Mouse (Mus musculus) liver, postnatal 0 days (tissue): ENCODE measurements around the gene Triml1. TPM values are rescaled to one million over a fixed set of nuclear protein-coding genes. Genes with fewer than 3 reads are reported as not detected.

Source experiments
- ATAC-seq: fragments of 200-750 bp; cut with Nextera tagmentation; 2 replicates; pipeline ENCODE4 v1.8.0; 2017; ENCODE audit warnings: mild to moderate bottlenecking, moderate library complexity
- DNase-seq: peaks from one replicate; pipeline ENCODE4 v3.0.0-alpha.2; 2016
- H3K27ac ChIP-seq: fragments of 300-500 bp; sonication (generic); 2 replicates; pipeline ENCODE4 v1.5.1; 2014; ENCODE audit warnings: antibody characterized with exemption, moderate library complexity, mild to moderate bottlenecking, low read depth
- H3K27me3 ChIP-seq: fragments of 300-500 bp; sonication (generic); 2 replicates; pipeline ENCODE4 v1.6.1; 2014; ENCODE audit warnings: low read length, control low read depth, mixed read lengths; ENCODE audit not compliant: insufficient read depth
- H3K36me3 ChIP-seq: fragments of 300-500 bp; sonication (generic); replicated peaks from 2 replicates; pipeline ENCODE4 v1.6.1; 2014; ENCODE audit warnings: mild to moderate bottlenecking, control low read depth, low read length, moderate library complexity, mixed read lengths; ENCODE audit not compliant: insufficient read depth
- H3K4me1 ChIP-seq: fragments of 300-500 bp; sonication (generic); 2 replicates; pipeline ENCODE4 v1.6.1; 2014; ENCODE audit warnings: antibody characterized with exemption, mild to moderate bottlenecking, control low read depth; ENCODE audit not compliant: insufficient read depth
- H3K4me2 ChIP-seq: fragments of 300-500 bp; sonication (generic); 2 replicates; pipeline ENCODE4 v1.6.1; 2014; ENCODE audit warnings: low read depth, mild to moderate bottlenecking, low read length, moderate library complexity, mixed read lengths
- H3K4me3 ChIP-seq: fragments of 300-500 bp; sonication (generic); 2 replicates; pipeline ENCODE4 v1.5.1; 2014; ENCODE audit warnings: low read depth, low read length
- H3K9ac ChIP-seq: fragments of 300-500 bp; sonication (generic); replicated peaks from 2 replicates; pipeline ENCODE4 v1.6.1; 2014; ENCODE audit warnings: mild to moderate bottlenecking, moderate library complexity
- H3K9me3 ChIP-seq: fragments of 300-500 bp; sonication (generic); 2 replicates; pipeline ENCODE4 v1.6.1; 2016; ENCODE audit warnings: mild to moderate bottlenecking, control low read depth, low read length, mixed read lengths
- CTCF ChIP-seq: sonication (generic); IDR thresholded peaks from 2 replicates; pipeline ENCODE4 v1.5.1; 2016; ENCODE audit warnings: antibody characterized with exemption, low read depth
- EP300 ChIP-seq: IDR thresholded peaks from 2 replicates; pipeline ENCODE4 v1.6.1; 2016; ENCODE audit warnings: antibody characterized with exemption, low read depth, mild to moderate bottlenecking
- WGBS: fragments of 180-500 bp; shearing (Covaris S2); extraction: QIAGEN DNeasy Blood & Tissue Kit; methylation state at CpG from one replicate; pipeline ENCODE4 v1.1.7; 2014; ENCODE audit not compliant: insufficient replicate concordance; 5-methylcytosine and 5-hydroxymethylcytosine counted together
- polyA plus RNA-seq: library from polyadenylated mRNA; unstranded; fragments of >200 nt; fragmentation: Nextera tagmentation; extraction: Ambion mirVana; gene quantifications from 2 replicates; pipeline ENCODE4 v1.2.1, GENCODE M21; 2015

Gene Triml1
- polyA plus RNA-seq = not detected in 2 replicates

DNA sequence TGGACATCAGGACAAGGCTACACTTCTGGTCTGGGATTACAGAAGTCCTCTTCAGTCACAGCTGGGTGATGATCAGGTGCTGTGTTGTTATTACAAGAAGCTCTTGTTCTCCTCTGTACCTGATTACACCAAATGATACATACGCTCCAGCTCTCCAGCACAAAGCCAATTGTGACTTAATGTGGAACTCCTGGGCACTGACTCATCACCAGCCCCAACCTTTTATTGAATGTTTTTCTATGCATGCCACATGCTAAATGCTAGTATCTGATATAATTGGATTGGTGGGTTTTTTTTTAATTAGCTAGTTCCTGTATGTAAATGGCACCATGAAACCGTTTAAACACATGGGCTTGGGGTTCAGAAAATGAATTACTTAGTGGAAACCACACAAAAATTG lies at the start of gene Triml1:
Triml1 (minus strand) TSS at position 101 of the 400 bp plus-strand sequence.
- H3K9me3 ChIP-seq = no peaks in the 10 kb centered on the region
- H3K36me3 ChIP-seq = no peaks in the 10 kb centered on the region
- H3K4me2 ChIP-seq = no peak within 1 kb of the TSS
- 55% methylated on average over 2 of the region's 2 CpGs for WGBS
- H3K27me3 ChIP-seq = no peaks in the 10 kb centered on the region
- DNase-seq = no peak
- H3K27ac ChIP-seq = no peak within 1 kb of the TSS
- no peaks in the 10 kb centered on the region for H3K4me1 ChIP-seq
- no peak within 1 kb of the TSS for H3K4me3 ChIP-seq
- ATAC-seq = no peak
- TF ChIP-seq EP300 = no peak
- no peak within 1 kb of the TSS for H3K9ac ChIP-seq

DNA sequence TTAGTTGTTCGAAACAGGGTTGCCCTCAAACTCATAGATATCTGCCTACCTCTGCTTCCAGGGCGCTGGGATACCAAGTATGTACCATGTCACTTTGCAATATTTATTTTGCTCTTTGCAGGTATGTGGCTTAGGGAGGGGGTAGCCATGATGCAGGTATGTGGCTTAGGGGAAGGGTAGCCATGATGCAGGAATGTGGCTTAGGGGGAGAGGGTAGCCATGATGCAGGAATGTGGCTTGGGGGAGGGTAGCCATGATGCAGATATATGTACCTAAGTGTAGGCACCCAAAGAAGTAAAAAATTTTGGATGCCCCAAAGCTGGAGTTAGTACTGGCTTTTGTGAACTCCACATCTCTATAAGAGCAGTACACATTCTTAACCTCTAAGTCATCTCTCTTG lies 41.0 kb upstream of the Triml1 start:
- WGBS = 73% methylated on average over 2 of the region's 2 CpGs
- H3K4me3 ChIP-seq = no peak overlapping the region
- ATAC-seq = no peak

DNA sequence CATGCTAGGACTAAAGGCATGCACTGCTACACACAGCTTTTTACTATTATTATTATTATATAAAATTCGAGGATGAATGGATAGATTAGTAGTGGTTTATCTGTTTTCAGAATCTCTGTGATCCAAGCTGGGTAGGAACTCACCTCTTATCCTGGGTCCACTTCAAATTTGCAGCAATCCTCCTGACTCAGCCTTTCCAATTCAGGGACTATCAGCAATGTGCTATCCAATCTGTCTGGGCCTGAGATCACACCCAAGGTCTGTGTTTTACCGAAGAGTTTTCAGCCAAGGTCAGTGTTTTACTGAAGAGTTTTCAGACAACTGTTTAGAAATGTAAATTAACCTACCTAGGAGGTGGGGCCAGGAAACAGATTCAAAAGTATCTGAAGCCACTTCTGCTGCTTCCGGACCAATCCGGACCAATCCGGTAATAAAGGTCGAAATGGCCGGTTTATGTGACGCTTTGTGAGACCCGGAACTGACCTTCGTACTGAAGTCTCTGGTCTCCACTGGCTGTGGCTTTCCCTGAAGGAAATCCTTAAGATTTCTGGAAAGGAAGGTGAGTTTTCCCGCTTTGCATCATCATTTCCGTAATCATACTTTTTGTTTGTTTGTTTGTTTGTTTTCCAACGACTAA lies 38.9 kb upstream of the Triml1 start, which contains the start of gene Triml2:
Triml2 (plus strand) TSS at position 488 of the 637 bp plus-strand sequence.
- WGBS = 84% methylated on average over 13 of the region's 13 CpGs
- ATAC-seq = no peak

More for the DNA sequence above, 41.0 kb upstream of the Triml1 start:
- Histone ChIP-seq H3K4me2 (no peak overlapping the region), H3K4me1 (no peaks in the 10 kb centered on the region), H3K9me3 (no peaks in the 10 kb centered on the region; the same call in 1 of the 2 replicates), H3K27me3 (no peaks in the 10 kb centered on the region), H3K27ac (no peak overlapping the region), H3K36me3 (no peaks in the 10 kb centered on the region), H3K9ac (no peak overlapping the region)
- DNase-seq = no peak
- TF ChIP-seq CTCF (no peak), EP300 (no peak)

DNA sequence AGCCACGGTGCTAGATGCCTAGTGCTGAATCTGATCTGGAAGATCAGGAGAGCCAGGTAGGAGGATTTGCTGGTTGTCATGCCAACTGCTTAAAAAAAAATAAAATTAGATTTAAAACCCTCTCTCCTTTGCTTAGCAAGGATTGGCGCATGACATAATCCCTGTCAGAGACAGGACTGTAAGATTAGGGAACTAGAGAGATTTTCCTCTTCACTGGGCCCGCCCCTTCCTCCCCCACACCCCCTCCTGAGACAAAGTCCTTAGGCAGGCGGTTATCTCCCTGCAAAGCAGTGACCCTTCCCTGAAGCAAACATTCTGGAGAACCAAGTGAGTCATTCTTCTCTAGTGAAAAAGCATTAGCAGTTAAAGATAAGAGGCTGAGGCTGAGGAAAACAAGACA lies 37.9 kb upstream of the Triml1 start:
- 22% methylated on average over 4 of the region's 4 CpGs for WGBS
- no peak overlapping the region for H3K4me2 ChIP-seq
- DNase-seq (no peak), ATAC-seq (no peak)
- no peak overlapping the region for H3K4me3 ChIP-seq
- no peaks in the 10 kb centered on the region; the same call in 1 of the 2 replicates for H3K9me3 ChIP-seq
- no peaks in the 10 kb centered on the region for H3K4me1 ChIP-seq
- no peaks in the 10 kb centered on the region for H3K27me3 ChIP-seq
- no peaks in the 10 kb centered on the region for H3K36me3 ChIP-seq
- TF ChIP-seq EP300 = no peak
- TF ChIP-seq CTCF = no peak
- no peak overlapping the region for H3K9ac ChIP-seq
- no peak overlapping the region for H3K27ac ChIP-seq

More for the DNA sequence above, 38.9 kb upstream of the Triml1 start, which contains the start of gene Triml2:
- H3K36me3 ChIP-seq = no peaks in the 10 kb centered on the region
- TF ChIP-seq EP300 (no peak), CTCF (no peak)
- no peaks in the 10 kb centered on the region; the same call in 1 of the 2 replicates for H3K9me3 ChIP-seq
- H3K4me2 ChIP-seq = no peak within 1 kb of the TSS
- DNase-seq = no peak
- no peak within 1 kb of the TSS for H3K9ac ChIP-seq
- H3K4me3 ChIP-seq = no peak within 1 kb of the TSS
- H3K27ac ChIP-seq = no peak within 1 kb of the TSS
- no peaks in the 10 kb centered on the region for H3K27me3 ChIP-seq
- H3K4me1 ChIP-seq = no peaks in the 10 kb centered on the region

DNA sequence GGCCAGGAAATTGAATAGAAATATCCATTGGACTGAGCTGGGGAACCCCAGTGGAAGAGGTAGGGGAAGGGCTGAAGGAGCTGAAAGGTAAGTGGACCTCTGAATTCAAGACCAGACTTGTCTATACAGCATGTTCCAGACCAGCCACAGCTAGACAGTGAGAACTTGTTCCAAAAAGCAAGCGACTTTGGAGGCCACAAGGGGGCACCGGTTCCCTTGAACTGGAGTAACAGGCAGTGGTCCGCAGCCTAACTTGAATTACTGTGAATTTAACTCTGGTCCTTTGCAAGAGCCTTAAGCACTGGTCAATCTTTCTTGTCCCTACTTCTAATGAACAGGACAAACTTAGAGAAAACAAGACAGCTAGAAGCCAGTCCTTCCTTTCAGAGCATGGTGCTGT lies 37.0 kb upstream of the Triml1 start:
- Histone ChIP-seq H3K36me3 (no peaks in the 10 kb centered on the region), H3K4me1 (no peaks in the 10 kb centered on the region), H3K9ac (no peak overlapping the region), H3K4me3 (no peak overlapping the region), H3K4me2 (no peak overlapping the region), H3K27ac (no peak overlapping the region), H3K27me3 (no peaks in the 10 kb centered on the region), H3K9me3 (no peaks in the 10 kb centered on the region; the same call in 1 of the 2 replicates)
- WGBS = 49% methylated on average over 3 of the region's 3 CpGs
- TF ChIP-seq CTCF (no peak), EP300 (no peak)
- DNase-seq (no peak), ATAC-seq (no peak)

DNA sequence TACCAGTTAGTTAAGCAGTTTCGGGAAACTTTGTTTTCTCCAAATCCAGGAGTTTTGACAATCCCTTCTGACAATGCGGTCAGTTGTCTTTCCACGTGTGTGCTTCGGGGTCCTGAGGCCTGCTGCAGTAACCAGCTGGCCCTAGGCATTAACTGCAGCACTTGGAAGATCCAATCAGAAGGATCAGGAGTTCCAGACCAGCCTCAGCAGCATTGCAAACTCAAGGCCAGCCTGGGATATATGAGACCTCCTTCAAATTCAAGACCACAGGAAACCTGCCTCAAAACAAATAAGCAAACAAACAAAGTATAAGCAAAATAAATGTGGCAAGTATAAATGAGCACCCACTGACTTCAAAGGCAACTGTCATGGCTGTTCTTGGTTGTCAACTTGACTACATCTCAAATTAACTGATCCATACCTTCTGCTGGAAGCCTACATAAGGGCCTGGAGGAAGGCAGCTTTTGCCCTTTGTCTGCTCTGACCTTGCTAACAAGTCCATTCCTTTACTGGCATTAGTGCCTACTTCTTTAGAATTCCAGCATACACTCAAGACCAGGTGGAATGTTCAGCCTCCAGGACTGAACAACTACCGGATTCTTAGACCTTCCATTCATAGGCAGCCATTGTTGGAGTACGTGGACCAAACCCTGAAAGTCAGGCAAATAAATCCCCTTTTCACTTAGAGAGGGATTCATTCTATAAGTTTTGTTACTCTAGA lies 35.6 kb upstream of the Triml1 start:
- no peak for DNase-seq
- TF ChIP-seq CTCF = no peak
- TF ChIP-seq EP300 = no peak
- no peak for ATAC-seq
- H3K9me3 ChIP-seq = no peaks in the 10 kb centered on the region; the same call in 1 of the 2 replicates
- 78% methylated on average over 6 of the region's 6 CpGs for WGBS
- H3K36me3 ChIP-seq = no peaks in the 10 kb centered on the region
- H3K27me3 ChIP-seq = no peaks in the 10 kb centered on the region
- no peak overlapping the region for H3K4me2 ChIP-seq
- H3K27ac ChIP-seq = no peak overlapping the region
- no peak overlapping the region for H3K4me3 ChIP-seq
- no peak overlapping the region for H3K9ac ChIP-seq
- no peaks in the 10 kb centered on the region for H3K4me1 ChIP-seq
